Mouse (Mus musculus): Measurements from ENCODE around the gene Pak1ip1.
"Not testable (repeated sequence)": the region's sequence is repeated elsewhere in the genome, so short reads cannot be mapped to it uniquely, and the experiment has no call there.

Gene Pak1ip1

GRCm38 (mm10) chr13:41000926-41001639 is at the start of gene Pak1ip1:
TSS of gene Pak1ip1 (plus strand) at chr13:41001023.
- in situ Hi-C loops (cut with MseI, MboI), result no loop called here

- in situ Hi-C loops (cut with MseI, MboI), result no loop called here
These were observed 49.3 kb upstream of the Pak1ip1 start for GRCm38 (mm10) chr13:40951386-40951976.

- in situ Hi-C loops (cut with MseI, MboI), result no loop called here
These were observed 47.6 kb upstream of the Pak1ip1 start for GRCm38 (mm10) chr13:40953231-40953630.

GRCm38 (mm10) chr13:40955773-40956172 is 45.0 kb upstream of the Pak1ip1 start:
- in situ Hi-C loops (cut with MseI, MboI), result no loop called here

GRCm38 (mm10) chr13:40967609-40968008 is 33.2 kb upstream of the Pak1ip1 start:
- in situ Hi-C loops (cut with MseI, MboI), result no loop called here

- in situ Hi-C loops (cut with MseI, MboI), result no loop called here
These were observed 32.3 kb upstream of the Pak1ip1 start for GRCm38 (mm10) chr13:40968564-40968963.

- in situ Hi-C loops (cut with MseI, MboI), result loop anchor here (10.0 kb wide), 1 partner anchor 125 kb away; no protein-coding TSS in a partner anchor
These were observed 30.9 kb upstream of the Pak1ip1 start for GRCm38 (mm10) chr13:40969761-40970390.

- in situ Hi-C loops (cut with MseI, MboI), result loop anchor here (10.0 kb wide), 1 partner anchor 126 kb away; no protein-coding TSS in a partner anchor
These were observed 29.6 kb upstream of the Pak1ip1 start for GRCm38 (mm10) chr13:40971261-40971660.

- in situ Hi-C loops (cut with MseI, MboI), result loop anchor here (10.0 kb wide), 1 partner anchor 127 kb away; no protein-coding TSS in a partner anchor
These were observed 29.0 kb upstream of the Pak1ip1 start for GRCm38 (mm10) chr13:40971831-40972230.

GRCm38 (mm10) chr13:40972976-40973375 is 27.8 kb upstream of the Pak1ip1 start:
- in situ Hi-C loops (cut with MseI, MboI), result loop anchor here (10.0 kb wide), 1 partner anchor 128 kb away; no protein-coding TSS in a partner anchor

- in situ Hi-C loops (cut with MseI, MboI), result loop anchor here (10.0 kb wide), 1 partner anchor 133 kb away; no protein-coding TSS in a partner anchor
These were observed 23.2 kb upstream of the Pak1ip1 start for GRCm38 (mm10) chr13:40977609-40978008.

- in situ Hi-C loops (cut with MseI, MboI), result loop anchor here (10.0 kb wide), 1 partner anchor 134 kb away; no protein-coding TSS in a partner anchor
These were observed 22.2 kb upstream of the Pak1ip1 start for GRCm38 (mm10) chr13:40978652-40979051.

- in situ Hi-C loops (cut with MseI, MboI), result loop anchor here (10.0 kb wide), 1 partner anchor 135 kb away; no protein-coding TSS in a partner anchor
These were observed 21.5 kb upstream of the Pak1ip1 start for GRCm38 (mm10) chr13:40979321-40979720.

- in situ Hi-C loops (cut with MseI, MboI), result no loop called here
These were observed 18.1 kb upstream of the Pak1ip1 start for GRCm38 (mm10) chr13:40982759-40983158.

- in situ Hi-C loops (cut with MseI, MboI), result no loop called here
These were observed 14.7 kb upstream of the Pak1ip1 start for GRCm38 (mm10) chr13:40986081-40986480.

GRCm38 (mm10) chr13:40987608-40988303 is 13.1 kb upstream of the Pak1ip1 start:
- in situ Hi-C loops (cut with MseI, MboI), result not testable (repeated sequence)

GRCm38 (mm10) chr13:40988418-40988817 is 12.4 kb upstream of the Pak1ip1 start:
- in situ Hi-C loops (cut with MseI, MboI), result no loop called here

- in situ Hi-C loops (cut with MseI, MboI), result no loop called here
These were observed 6.1 kb upstream of the Pak1ip1 start for GRCm38 (mm10) chr13:40994487-40995263.

- in situ Hi-C loops (cut with MseI, MboI), result not testable (repeated sequence)
These were observed 2.3 kb upstream of the Pak1ip1 start for GRCm38 (mm10) chr13:40998537-40998936.

- in situ Hi-C loops (cut with MseI, MboI), result no loop called here
These were observed 490 bp upstream of the Pak1ip1 start for GRCm38 (mm10) chr13:41000140-41000925.

Measured in mouse trophoblast stem cell (cell line).